Comparison of ENCODE assay signal across 8 mouse cellular contexts in the genomic region with DNA sequence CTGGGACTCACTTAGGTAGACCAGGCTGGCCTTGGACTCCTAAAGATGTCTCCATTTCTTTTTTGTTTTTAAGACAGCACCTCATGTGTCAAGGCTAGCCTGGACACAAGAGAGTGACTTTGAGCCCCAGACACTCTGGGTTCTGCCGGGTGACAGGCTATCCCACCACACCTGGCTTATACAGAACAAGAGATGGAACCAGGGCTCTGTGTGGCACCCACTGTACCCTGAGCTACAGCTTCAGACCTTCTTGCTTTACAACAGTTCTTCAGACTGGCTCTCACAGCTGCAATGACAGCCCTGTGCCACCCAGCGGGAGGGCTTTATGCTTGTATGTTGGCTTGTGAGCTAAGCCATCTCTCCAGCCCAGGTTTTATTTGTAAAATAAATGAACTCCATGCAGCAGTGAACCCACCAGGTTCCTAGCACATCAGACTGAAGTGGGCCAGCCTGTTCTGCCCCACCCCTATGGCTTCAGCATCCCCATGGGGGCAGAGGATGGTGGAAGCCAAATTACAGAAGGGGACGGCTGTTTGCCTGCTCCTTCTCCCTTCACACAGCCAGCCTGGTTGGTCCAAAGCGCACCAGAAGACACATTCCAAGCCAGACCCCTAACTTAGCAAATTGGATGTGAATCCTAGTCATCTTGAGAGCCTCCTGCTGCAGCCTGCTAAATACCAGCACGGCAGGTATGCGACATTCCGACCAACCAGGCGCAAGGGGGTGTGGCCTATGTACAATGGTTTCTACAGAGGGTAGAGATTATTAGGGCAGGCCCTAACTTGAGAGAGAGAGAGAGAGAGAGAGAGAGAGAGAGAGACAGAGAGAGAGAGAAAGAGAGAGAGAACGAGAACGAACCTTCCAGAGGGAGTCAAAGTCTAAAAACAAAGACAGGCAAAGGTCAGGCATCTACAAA. TPM values are rescaled to one million over a fixed set of nuclear protein-coding genes. Genes with fewer than 3 reads are reported as not detected.
DNase-seq lines count a peak whose midpoint lies in the region; ATAC-seq and TF ChIP-seq lines count a peak whose summit lies in the region.

No protein-coding gene starts in this region.

- H3K79me2 ChIP-seq in liver, adult 2 months (ENCODE audit: control insufficient read depth, insufficient read depth, low read length): peaks cover 2% of the 10 kb centered on the region; the same call in 1 of the 2 replicates

- H3K9me3 ChIP-seq in liver, embryonic 12.5 days (replicated peaks): no peaks in the 10 kb centered on the region
- H3K9me3 ChIP-seq in intestine, embryonic 15.5 days: no peaks in the 10 kb centered on the region

- 51% methylated on average over 10 of the region's 10 CpGs for WGBS in liver, adult 2 months
- WGBS in liver, embryonic 12.5 days (ENCODE audit: insufficient replicate concordance): 67% methylated on average over 10 of the region's 10 CpGs
- 47% methylated on average over 10 of the region's 10 CpGs for WGBS in intestine, embryonic 15.5 days

- TF ChIP-seq CTCF in liver, adult 2 months (IDR thresholded peaks at IDR 0.05; ENCODE audit: low read depth, low read length): no peak
- TF ChIP-seq CTCF in embryonic fibroblast, embryonic 13.5 days (IDR thresholded peaks at IDR 0.05; ENCODE audit: borderline replicate concordance, insufficient read depth, low read length): no peak

- no peak overlapping the region for H3K4me2 ChIP-seq in liver, embryonic 12.5 days
- no peak overlapping the region for H3K4me2 ChIP-seq in intestine, embryonic 15.5 days (replicated peaks)

- no peak overlapping the region for H3K9ac ChIP-seq in liver, adult 2 months (ENCODE audit: low read depth, low read length)
- H3K9ac ChIP-seq in liver, embryonic 12.5 days: no peak overlapping the region
- H3K9ac ChIP-seq in intestine, embryonic 15.5 days: no peak overlapping the region

- no peak overlapping the region for H3K4me3 ChIP-seq in liver, adult 2 months (ENCODE audit: insufficient read depth, low read depth, low read length)
- no peak overlapping the region for H3K4me3 ChIP-seq in liver, embryonic 12.5 days
- H3K4me3 ChIP-seq in embryonic fibroblast, embryonic 13.5 days (ENCODE audit: insufficient read depth, low read length): no peak overlapping the region
- H3K4me3 ChIP-seq in intestine, embryonic 15.5 days (replicated peaks): no peak overlapping the region

- H3K27me3 ChIP-seq in liver, adult 2 months (ENCODE audit: control insufficient read depth, insufficient read depth, low read length): no peaks in the 10 kb centered on the region
- H3K27me3 ChIP-seq in liver, embryonic 12.5 days (replicated peaks): no peaks in the 10 kb centered on the region
- H3K27me3 ChIP-seq in intestine, embryonic 15.5 days (replicated peaks): no peaks in the 10 kb centered on the region

- no peak for TF ChIP-seq POLR2A in liver, adult 2 months (IDR thresholded peaks at IDR 0.05; ENCODE audit: extremely low read depth, insufficient read depth, low read length)
- no peak for TF ChIP-seq POLR2A in embryonic fibroblast, embryonic 13.5 days (IDR thresholded peaks at IDR 0.05; ENCODE audit: low read depth, low read length)

- H3K27ac ChIP-seq in liver, adult 2 months (replicated peaks; ENCODE audit: insufficient read depth, low read depth, low read length): 0 out of 2 replicates have a peak overlapping the region, but pooled peaks have one; percentile 28
- H3K27ac ChIP-seq in liver, embryonic 12.5 days: no peak overlapping the region
- peak overlapping the region; percentile 6; the same call in 1 of the 2 replicates for H3K27ac ChIP-seq in embryonic fibroblast, embryonic 13.5 days (ENCODE audit: insufficient read depth, low read length)
- H3K27ac ChIP-seq in intestine, embryonic 15.5 days: no peak overlapping the region

- H3K36me3 ChIP-seq in liver, adult 2 months (ENCODE audit: control insufficient read depth, insufficient read depth, low read length): peaks cover 31% of the 10 kb centered on the region
- peaks cover 73% of the 10 kb centered on the region for H3K36me3 ChIP-seq in liver, embryonic 12.5 days
- H3K36me3 ChIP-seq in intestine, embryonic 15.5 days: peaks cover 52% of the 10 kb centered on the region

- no peak for ATAC-seq in liver, embryonic 12.5 days
- peak; percentile 46; the same call in 1 of the 2 replicates for ATAC-seq in intestine, embryonic 15.5 days
- no peak for ATAC-seq in CD4-positive, CD25-positive, alpha-beta regulatory T cell, adult 4 months
- no peak for ATAC-seq in megakaryocyte-erythroid progenitor cell, adult 5-6 weeks (replicated peaks; ENCODE audit: low FRiP score, low TSS enrichment, poor library complexity, severe bottlenecking)

- H3K4me1 ChIP-seq in liver, adult 2 months (ENCODE audit: control insufficient read depth, insufficient read depth, low read length): peaks cover 12% of the 10 kb centered on the region
- peaks cover 20% of the 10 kb centered on the region for H3K4me1 ChIP-seq in liver, embryonic 12.5 days
- peaks cover 16% of the 10 kb centered on the region for H3K4me1 ChIP-seq in embryonic fibroblast, embryonic 13.5 days (ENCODE audit: control insufficient read depth, insufficient read depth, low read length)
- peaks cover 11% of the 10 kb centered on the region for H3K4me1 ChIP-seq in intestine, embryonic 15.5 days (replicated peaks)

- peak; percentile 65 for DNase-seq in liver, adult 2 months (ENCODE audit: extremely low read depth, low read depth, low spot score)
- peak; percentile 16 for DNase-seq in retina, postnatal 1 day
- no peak for DNase-seq in testis, postnatal 14 days (ENCODE audit: low spot score)

RNA-seq across cellular contexts. Expression of a gene that starts 48.9 kb away (rescaled TPM):
- total RNA-seq in liver, adult 2 months (2014; rRNA removed): 4.0 and 9.0 TPM in 2 replicates
- polyA plus RNA-seq in liver, adult 2 months (2012; rRNA removed): 14.5 and 17.8 TPM in 2 replicates
- polyA plus RNA-seq in liver, embryonic 12.5 days (2016; fragmentation: Nextera tagmentation; extraction: Ambion mirVana): 8.8 and 8.9 TPM in 2 replicates
- 98.0 and 124 TPM in 2 replicates for polyA plus RNA-seq in embryonic fibroblast, embryonic 13.5 days (2011; ENCODE audit: insufficient read length, low read depth, missing spikeins)
- 19.5 and 21.6 TPM in 2 replicates for polyA plus RNA-seq in intestine, embryonic 15.5 days (2015; fragmentation: Nextera tagmentation; extraction: Ambion mirVana)
- polyA plus RNA-seq in CD4-positive, CD25-positive, alpha-beta regulatory T cell, adult 4 months (2017; shearing (Covaris generic)): 1 to 10 TPM; 2.8 to 3.7 TPM
- 8.8 and 11.7 TPM in 2 replicates for total RNA-seq in megakaryocyte-erythroid progenitor cell, adult 5-6 weeks (2014; fragmentation: Nextera tagmentation)
- 0.85 and 4.2 TPM in 2 replicates for total RNA-seq in megakaryocyte-erythroid progenitor cell, adult 5-6 weeks (2017)

Comparison
In these comparisons a context has a peak if more than half of its experiments do, and no peak if none do; other contexts are left out.
1. H3K27ac ChIP-seq: peak in liver, adult 2 months (single experiment) and embryonic fibroblast, embryonic 13.5 days (single experiment); none in liver, embryonic 12.5 days (single experiment) and intestine, embryonic 15.5 days (single experiment).